Mouse (Mus musculus): Measurements from ENCODE around the gene Gba. TPM values are rescaled to one million over a fixed set of nuclear protein-coding genes. Genes with fewer than 3 reads are reported as not detected.

Gene Gba
- total and polyA plus RNA-seq, 2 experiments from 2014 or later: 46.1 to 64.6 TPM

- Histone ChIP-seq H3K27ac (ENCODE audit: low read depth, low read length) (peak overlapping the region; percentile 55; the same call in 1 of the 2 replicates), H3K9ac (replicated peaks; ENCODE audit: low read length, poor library complexity, severe bottlenecking) (peak overlapping the region; percentile 48), H3K4me3 (ENCODE audit: low read depth, low read length) (peak overlapping the region; percentile 28), H3K4me1 (ENCODE audit: insufficient read depth, low read length) (no peaks in the 10 kb centered on the region), H3K27me3 (ENCODE audit: insufficient read depth, low read length) (no peaks in the 10 kb centered on the region), H3K4me2 (ENCODE audit: low read depth, low read length, poor library complexity, severe bottlenecking) (peak overlapping the region; percentile 47), H3K9me3 (ENCODE audit: low read length) (no peaks in the 10 kb centered on the region), H3K36me3 (ENCODE audit: insufficient read depth, low read length) (no peaks in the 10 kb centered on the region)
- peak; percentile 92 for ATAC-seq (ENCODE audit: low FRiP score)
- WGBS: 5% methylated on average over 32 of the region's 33 CpGs
- peak; percentile 65 for TF ChIP-seq CTCF (IDR thresholded peaks at IDR 0.05)
- peak; percentile 91 for DNase-seq (ENCODE audit: low spot score)
These were observed 6.5 kb upstream of the Gba start for GRCm38 (mm10) chr3:89195979-89196877.

- H3K4me1 ChIP-seq (ENCODE audit: insufficient read depth, low read length): peaks cover 4% of the 10 kb centered on the region; the same call in 1 of the 2 replicates
- ATAC-seq (ENCODE audit: low FRiP score): no peak
- H3K4me2 ChIP-seq (ENCODE audit: low read depth, low read length, poor library complexity, severe bottlenecking): no peak overlapping the region
- no peaks in the 10 kb centered on the region for H3K36me3 ChIP-seq (ENCODE audit: insufficient read depth, low read length)
- TF ChIP-seq CTCF (IDR thresholded peaks at IDR 0.05): no peak
- H3K27ac ChIP-seq (ENCODE audit: low read depth, low read length): no peak overlapping the region
- H3K4me3 ChIP-seq (ENCODE audit: low read depth, low read length): no peak overlapping the region
- no peak overlapping the region for H3K9ac ChIP-seq (replicated peaks; ENCODE audit: low read length, poor library complexity, severe bottlenecking)
- DNase-seq (ENCODE audit: low spot score): no peak
- 72% methylated on average over 3 of the region's 3 CpGs for WGBS
- no peaks in the 10 kb centered on the region for H3K27me3 ChIP-seq (ENCODE audit: insufficient read depth, low read length)
- H3K9me3 ChIP-seq (ENCODE audit: low read length): no peaks in the 10 kb centered on the region
These were observed 2.9 kb upstream of the Gba start for GRCm38 (mm10) chr3:89199839-89200238.

- Histone ChIP-seq H3K27me3 (ENCODE audit: insufficient read depth, low read length) (no peaks in the 10 kb centered on the region), H3K9me3 (ENCODE audit: low read length) (no peaks in the 10 kb centered on the region), H3K9ac (replicated peaks; ENCODE audit: low read length, poor library complexity, severe bottlenecking) (peak overlapping the region; percentile 72), H3K36me3 (ENCODE audit: insufficient read depth, low read length) (peaks cover 26% of the 10 kb centered on the region), H3K4me3 (ENCODE audit: low read depth, low read length) (peak overlapping the region; percentile 50), H3K27ac (ENCODE audit: low read depth, low read length) (peak overlapping the region; percentile 72), H3K4me2 (ENCODE audit: low read depth, low read length, poor library complexity, severe bottlenecking) (peak overlapping the region; percentile 74), H3K4me1 (ENCODE audit: insufficient read depth, low read length) (peaks cover 4% of the 10 kb centered on the region; the same call in 1 of the 2 replicates)
- DNase-seq (ENCODE audit: low spot score): no peak
- ATAC-seq (ENCODE audit: low FRiP score): no peak; the same call in 1 of the 2 replicates
- 47% methylated on average over 5 of the region's 5 CpGs for WGBS
- TF ChIP-seq CTCF (IDR thresholded peaks at IDR 0.05): no peak
These were observed 400 bp downstream of the Gba start for GRCm38 (mm10) chr3:89203142-89203514.

GRCm38 (mm10) chr3:89206079-89206478 is 3.4 kb downstream of the Gba start:
- H3K9ac ChIP-seq (replicated peaks; ENCODE audit: low read length, poor library complexity, severe bottlenecking): no peak overlapping the region
- no peak overlapping the region for H3K4me3 ChIP-seq (ENCODE audit: low read depth, low read length)
- TF ChIP-seq CTCF (IDR thresholded peaks at IDR 0.05): no peak
- H3K4me1 ChIP-seq (ENCODE audit: insufficient read depth, low read length): peaks cover 4% of the 10 kb centered on the region; the same call in 1 of the 2 replicates
- DNase-seq (ENCODE audit: low spot score) (no peak), ATAC-seq (ENCODE audit: low FRiP score) (no peak)
- H3K27ac ChIP-seq (ENCODE audit: low read depth, low read length): no peak overlapping the region
- H3K4me2 ChIP-seq (ENCODE audit: low read depth, low read length, poor library complexity, severe bottlenecking): no peak overlapping the region
- H3K9me3 ChIP-seq (ENCODE audit: low read length): no peaks in the 10 kb centered on the region
- 94% methylated on average over 7 of the region's 7 CpGs for WGBS
- no peaks in the 10 kb centered on the region for H3K27me3 ChIP-seq (ENCODE audit: insufficient read depth, low read length)
- peaks cover 47% of the 10 kb centered on the region for H3K36me3 ChIP-seq (ENCODE audit: insufficient read depth, low read length)

GRCm38 (mm10) chr3:89206695-89207094 is 4.0 kb downstream of the Gba start:
- peaks cover 49% of the 10 kb centered on the region for H3K36me3 ChIP-seq (ENCODE audit: insufficient read depth, low read length)

GRCm38 (mm10) chr3:89208075-89208657 is 5.4 kb downstream of the Gba start:
- Histone ChIP-seq H3K4me1 (ENCODE audit: insufficient read depth, low read length) (peaks cover 6% of the 10 kb centered on the region; the same call in 1 of the 2 replicates), H3K9ac (replicated peaks; ENCODE audit: low read length, poor library complexity, severe bottlenecking) (no peak overlapping the region), H3K27ac (ENCODE audit: low read depth, low read length) (no peak overlapping the region), H3K4me2 (ENCODE audit: low read depth, low read length, poor library complexity, severe bottlenecking) (no peak overlapping the region), H3K9me3 (ENCODE audit: low read length) (no peaks in the 10 kb centered on the region), H3K4me3 (ENCODE audit: low read depth, low read length) (no peak overlapping the region), H3K27me3 (ENCODE audit: insufficient read depth, low read length) (no peaks in the 10 kb centered on the region), H3K36me3 (ENCODE audit: insufficient read depth, low read length) (peaks cover 49% of the 10 kb centered on the region)
- no peak for TF ChIP-seq CTCF (IDR thresholded peaks at IDR 0.05)
- WGBS: 92% methylated on average over 13 of the region's 13 CpGs
- no peak for ATAC-seq (ENCODE audit: low FRiP score)
- DNase-seq (ENCODE audit: low spot score): no peak

More at GRCm38 (mm10) chr3:89206695-89207094, 4.0 kb downstream of the Gba start:
- no peaks in the 10 kb centered on the region for H3K27me3 ChIP-seq (ENCODE audit: insufficient read depth, low read length)
- H3K4me2 ChIP-seq (ENCODE audit: low read depth, low read length, poor library complexity, severe bottlenecking): no peak overlapping the region
- no peak overlapping the region for H3K27ac ChIP-seq (ENCODE audit: low read depth, low read length)
- no peak for TF ChIP-seq CTCF (IDR thresholded peaks at IDR 0.05)
- no peaks in the 10 kb centered on the region for H3K9me3 ChIP-seq (ENCODE audit: low read length)
- no peak for ATAC-seq (ENCODE audit: low FRiP score)
- peaks cover 4% of the 10 kb centered on the region; the same call in 1 of the 2 replicates for H3K4me1 ChIP-seq (ENCODE audit: insufficient read depth, low read length)
- no peak overlapping the region for H3K4me3 ChIP-seq (ENCODE audit: low read depth, low read length)
- 89% methylated on average over 2 of the region's 2 CpGs for WGBS
- no peak for DNase-seq (ENCODE audit: low spot score)
- no peak overlapping the region for H3K9ac ChIP-seq (replicated peaks; ENCODE audit: low read length, poor library complexity, severe bottlenecking)

Data from midbrain, postnatal 0 days (tissue).